Mouse (Mus musculus): ENCODE results near the gene Rd3.

The Rd3 gene

DNA sequence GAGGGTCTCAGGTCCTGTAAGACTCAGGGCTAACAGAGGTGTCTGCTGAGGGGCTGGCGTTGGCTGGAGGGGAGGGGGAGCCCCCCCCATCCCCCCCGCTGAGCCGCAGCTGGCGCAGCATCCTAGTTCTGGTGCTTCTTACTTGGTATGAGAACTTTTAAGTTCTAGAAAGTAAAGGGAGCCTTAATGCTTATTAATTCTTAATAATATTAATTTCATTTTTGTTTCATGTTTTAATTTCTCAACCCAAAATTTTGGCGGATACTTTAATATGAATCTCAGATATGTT, 10.3 kb downstream of the Rd3 start:
- no peak for DNase-seq (ENCODE audit: low read depth, low spot score)
- no peaks in the 10 kb centered on the region for H3K36me3 ChIP-seq (ENCODE audit: control insufficient read depth, insufficient read depth, low read length, poor library complexity, severe bottlenecking)
- no peaks in the 10 kb centered on the region for H3K27me3 ChIP-seq (ENCODE audit: control insufficient read depth, insufficient read depth, low read length, poor library complexity, severe bottlenecking)

DNA sequence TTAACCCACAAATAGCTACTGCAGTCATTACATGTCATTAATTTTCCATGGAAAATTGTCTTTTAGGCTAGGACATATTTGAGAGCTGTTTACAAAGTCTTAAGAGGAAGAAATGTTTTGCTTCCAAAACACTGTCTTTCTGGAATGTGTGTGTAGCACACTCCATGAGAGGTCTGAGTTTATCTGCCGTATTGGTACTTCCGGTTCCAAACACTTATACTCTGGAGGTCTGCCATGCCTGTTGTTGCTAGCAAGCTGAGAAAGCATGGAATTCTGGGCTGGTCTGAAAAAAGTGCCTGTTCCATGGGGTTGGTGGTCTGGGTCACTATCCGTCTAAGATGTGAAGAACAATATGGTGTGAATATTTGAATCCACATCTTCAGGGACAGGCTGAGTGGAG, 11.5 kb downstream of the Rd3 start:
- DNase-seq (ENCODE audit: low read depth, low spot score), result no peak
- no peaks in the 10 kb centered on the region for H3K27me3 ChIP-seq (ENCODE audit: control insufficient read depth, insufficient read depth, low read length, poor library complexity, severe bottlenecking)
- H3K36me3 ChIP-seq (ENCODE audit: control insufficient read depth, insufficient read depth, low read length, poor library complexity, severe bottlenecking), result no peaks in the 10 kb centered on the region

DNA sequence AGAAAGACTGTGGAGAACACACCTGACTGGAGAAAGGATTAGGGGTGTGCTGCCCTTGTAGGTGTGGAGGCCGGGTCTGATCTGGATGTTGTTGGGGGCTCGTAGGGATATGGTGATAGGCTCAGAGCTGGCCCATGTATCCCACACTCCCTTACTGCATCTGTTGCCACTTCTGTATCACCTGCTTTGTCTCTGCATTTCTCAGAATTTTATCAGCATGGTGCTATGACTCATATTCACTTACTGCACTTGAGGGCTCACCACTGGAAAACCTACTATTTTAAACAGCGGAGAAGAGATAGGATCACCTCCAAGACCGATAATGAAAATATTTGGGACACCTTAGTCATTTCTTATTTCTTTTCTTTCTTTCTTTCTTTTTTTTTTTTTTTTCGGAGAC, 11.9 kb downstream of the Rd3 start:
- Histone ChIP-seq H3K36me3 (ENCODE audit: control insufficient read depth, insufficient read depth, low read length, poor library complexity, severe bottlenecking) (no peaks in the 10 kb centered on the region), H3K27me3 (ENCODE audit: control insufficient read depth, insufficient read depth, low read length, poor library complexity, severe bottlenecking) (no peaks in the 10 kb centered on the region)
- no peak for DNase-seq (ENCODE audit: low read depth, low spot score)

DNA sequence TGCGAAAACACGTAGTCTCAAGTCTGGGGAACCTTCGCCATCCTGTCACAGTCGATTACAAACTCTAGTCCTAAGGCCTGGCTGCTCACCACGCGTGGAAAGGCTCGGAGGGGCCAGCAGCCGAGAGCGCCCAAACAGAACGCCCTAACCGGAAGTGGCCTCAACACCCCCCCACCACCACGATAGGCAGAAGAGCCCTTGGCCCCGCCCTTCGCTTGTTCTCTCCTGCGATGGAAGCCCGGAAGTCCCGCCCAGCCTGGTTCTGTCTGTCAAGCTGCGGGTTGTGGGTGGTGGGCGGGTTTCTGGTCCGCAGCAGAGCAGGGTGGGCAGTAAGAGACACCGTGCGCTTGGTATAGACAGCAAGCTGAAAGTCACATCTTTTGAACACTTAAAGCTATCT, 12.8 kb downstream of the Rd3 start:
- Histone ChIP-seq H3K27me3 (ENCODE audit: control insufficient read depth, insufficient read depth, low read length, poor library complexity, severe bottlenecking) (no peaks in the 10 kb centered on the region), H3K36me3 (ENCODE audit: control insufficient read depth, insufficient read depth, low read length, poor library complexity, severe bottlenecking) (no peaks in the 10 kb centered on the region; the same call in 1 of the 2 replicates)
- DNase-seq (ENCODE audit: low read depth, low spot score), result peak; percentile 94

DNA sequence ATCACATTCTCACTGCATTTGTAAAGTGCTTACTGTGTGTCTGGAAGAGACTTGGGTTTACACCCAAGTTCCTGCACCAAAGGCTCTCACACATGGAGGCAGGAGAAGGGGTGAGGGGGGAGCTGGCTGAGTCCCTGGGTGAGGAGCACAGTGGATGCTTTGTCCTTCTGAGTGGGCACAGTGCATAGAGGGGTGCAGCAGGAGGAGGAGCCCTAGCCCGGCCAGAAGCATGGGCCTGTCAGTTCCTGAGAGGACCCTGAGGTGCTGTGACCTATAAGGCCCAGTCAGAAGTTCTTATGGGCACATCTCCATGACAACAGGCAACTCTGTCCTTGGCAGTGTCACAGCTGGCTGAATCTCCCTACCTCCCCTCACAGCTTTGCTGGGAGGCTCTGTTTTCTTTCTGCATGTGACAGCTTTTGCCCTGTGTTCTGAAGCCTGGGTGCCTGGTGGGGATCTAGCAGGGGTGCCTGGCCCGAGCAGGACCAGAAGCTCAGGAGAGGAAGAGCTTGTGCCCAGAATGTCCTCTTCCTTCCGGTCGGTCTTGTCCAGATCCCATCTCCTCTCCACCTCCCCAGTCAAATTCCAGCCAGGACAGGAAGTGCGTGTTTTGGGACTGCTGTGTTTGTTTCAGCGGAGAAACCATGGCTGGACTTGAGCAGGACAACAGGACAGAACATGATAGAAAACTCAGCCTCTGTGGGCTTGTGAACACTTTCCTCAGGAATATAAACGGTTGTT, 15.0 kb downstream of the Rd3 start:
- Histone ChIP-seq H3K36me3 (ENCODE audit: control insufficient read depth, insufficient read depth, low read length, poor library complexity, severe bottlenecking) (peaks cover 2% of the 10 kb centered on the region; the same call in 1 of the 2 replicates), H3K27me3 (ENCODE audit: control insufficient read depth, insufficient read depth, low read length, poor library complexity, severe bottlenecking) (no peaks in the 10 kb centered on the region)
- no peak for DNase-seq (ENCODE audit: low read depth, low spot score)

DNA sequence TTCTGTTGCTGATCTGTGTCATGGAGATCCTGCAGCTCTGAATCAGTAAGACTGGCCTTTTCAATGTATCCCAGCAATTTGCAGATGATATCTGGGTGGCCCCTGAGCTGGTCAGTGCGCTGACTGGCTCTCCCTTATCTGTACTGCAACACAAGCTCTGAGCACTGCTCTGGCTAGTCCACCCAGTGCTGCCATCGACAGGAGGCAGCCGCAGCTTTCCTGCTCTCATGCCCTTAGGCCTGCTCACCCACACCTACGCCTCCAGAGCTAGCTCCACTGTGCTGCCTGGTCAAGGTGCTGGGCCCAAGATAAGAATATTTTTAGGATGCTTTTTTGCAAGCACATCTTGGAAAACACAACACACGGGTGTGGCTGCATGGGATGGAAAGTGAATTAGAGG, 17.3 kb downstream of the Rd3 start:
- H3K27me3 ChIP-seq (ENCODE audit: control insufficient read depth, insufficient read depth, low read length, poor library complexity, severe bottlenecking), result no peaks in the 10 kb centered on the region; the same call in 1 of the 2 replicates
- no peak for DNase-seq (ENCODE audit: low read depth, low spot score)

DNA sequence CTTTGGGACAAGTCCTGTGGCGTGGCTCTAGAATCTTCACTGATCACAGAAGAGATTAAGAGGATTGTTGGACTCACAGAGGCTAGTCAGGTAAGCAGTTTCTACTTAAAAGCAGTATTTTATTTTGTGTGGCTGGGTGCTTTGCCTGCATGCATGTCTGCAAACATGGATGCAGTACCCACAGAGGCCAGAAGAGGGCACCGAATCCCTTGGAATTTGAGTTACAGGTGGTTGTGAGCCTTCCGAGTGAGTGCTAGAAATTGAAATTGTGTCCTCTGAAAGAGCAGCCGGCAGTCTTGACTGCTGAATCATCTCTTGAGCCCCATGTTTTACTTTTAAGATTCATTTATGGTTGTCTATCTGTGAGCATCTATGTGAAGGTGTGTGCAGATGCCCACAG, 18.3 kb downstream of the Rd3 start:
- peak; percentile 79 for DNase-seq (ENCODE audit: low read depth, low spot score)
- Histone ChIP-seq H3K27me3 (ENCODE audit: control insufficient read depth, insufficient read depth, low read length, poor library complexity, severe bottlenecking) (no peaks in the 10 kb centered on the region; the same call in 1 of the 2 replicates), H3K36me3 (ENCODE audit: control insufficient read depth, insufficient read depth, low read length, poor library complexity, severe bottlenecking) (peaks cover 20% of the 10 kb centered on the region)

More for the DNA sequence above, 17.3 kb downstream of the Rd3 start:
- H3K36me3 ChIP-seq (ENCODE audit: control insufficient read depth, insufficient read depth, low read length, poor library complexity, severe bottlenecking), result peaks cover 15% of the 10 kb centered on the region

DNA sequence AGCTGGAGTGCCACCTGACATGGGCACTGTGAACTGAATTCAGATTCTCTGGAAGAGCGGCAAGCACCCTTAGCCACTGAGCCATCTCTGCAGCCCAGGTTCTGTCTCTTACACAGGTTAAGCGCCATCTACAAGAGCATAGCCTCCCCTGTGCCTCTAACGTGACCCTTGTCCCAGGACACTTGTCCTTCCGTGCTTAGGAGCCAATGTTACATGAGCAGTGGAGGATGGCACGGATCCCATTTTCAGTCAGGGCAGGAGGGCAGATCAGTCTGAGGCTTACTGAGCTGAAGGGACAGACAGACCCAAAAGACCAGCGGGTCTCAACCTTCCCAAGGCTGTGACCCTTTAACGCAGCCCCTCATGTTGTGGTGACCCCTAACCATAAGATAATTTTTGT, 18.7 kb downstream of the Rd3 start:
- no peaks in the 10 kb centered on the region; the same call in 1 of the 2 replicates for H3K27me3 ChIP-seq (ENCODE audit: control insufficient read depth, insufficient read depth, low read length, poor library complexity, severe bottlenecking)
- no peak for DNase-seq (ENCODE audit: low read depth, low spot score)
- H3K36me3 ChIP-seq (ENCODE audit: control insufficient read depth, insufficient read depth, low read length, poor library complexity, severe bottlenecking), result peaks cover 24% of the 10 kb centered on the region

DNA sequence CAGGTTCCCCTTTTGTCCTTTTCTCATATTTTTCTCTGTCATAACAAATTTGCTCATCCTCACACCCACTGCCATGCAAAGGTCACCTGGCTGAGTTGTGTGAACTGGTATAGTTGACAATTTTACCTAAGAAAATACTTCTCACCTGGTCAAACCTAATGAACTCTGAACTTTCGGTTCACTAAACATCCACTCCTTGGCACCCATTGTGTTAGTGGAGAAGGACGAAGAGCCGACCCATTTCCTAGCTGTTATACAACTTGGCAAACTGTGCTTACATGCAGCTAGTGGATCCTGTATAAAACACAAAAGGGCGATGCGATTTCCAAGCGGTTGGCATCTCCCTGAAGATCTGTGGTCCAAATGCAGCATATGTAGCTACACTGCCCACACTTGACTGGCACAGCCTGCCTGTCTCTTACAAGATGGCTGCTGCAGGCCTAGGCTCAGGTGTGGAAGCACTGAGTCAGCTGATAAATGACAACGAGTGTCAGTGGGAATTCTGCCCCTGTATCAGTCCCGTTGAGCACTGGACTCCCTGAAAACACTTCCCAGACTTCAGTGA, 19.5 kb downstream of the Rd3 start:
- DNase-seq (ENCODE audit: low read depth, low spot score), result no peak
- H3K36me3 ChIP-seq (ENCODE audit: control insufficient read depth, insufficient read depth, low read length, poor library complexity, severe bottlenecking), result peaks cover 24% of the 10 kb centered on the region
- no peaks in the 10 kb centered on the region; the same call in 1 of the 2 replicates for H3K27me3 ChIP-seq (ENCODE audit: control insufficient read depth, insufficient read depth, low read length, poor library complexity, severe bottlenecking)

DNA sequence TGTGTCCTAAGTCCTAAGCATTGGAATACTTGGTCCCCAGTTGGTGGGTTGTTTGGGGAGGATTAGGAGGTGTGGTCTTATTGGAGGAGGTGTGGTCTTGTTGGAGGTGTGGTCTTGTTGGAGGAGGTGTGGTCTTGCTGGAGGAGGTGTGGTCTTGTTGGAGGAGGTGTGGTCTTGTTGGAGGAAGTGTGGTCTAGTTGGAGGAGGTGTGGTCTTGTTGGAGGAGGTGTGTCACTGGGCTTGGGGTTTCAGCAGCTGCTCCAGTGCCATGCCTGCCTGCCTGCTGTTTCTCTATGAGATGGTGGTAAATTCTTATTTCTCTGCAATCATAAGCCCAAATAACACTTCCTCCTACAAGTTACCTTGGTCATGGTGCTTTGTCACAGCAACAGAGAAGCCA, 21.9 kb downstream of the Rd3 start:
- peak; percentile 52 for DNase-seq (ENCODE audit: low read depth, low spot score)

More for the DNA sequence above, 21.9 kb downstream of the Rd3 start:
- Histone ChIP-seq H3K36me3 (ENCODE audit: control insufficient read depth, insufficient read depth, low read length, poor library complexity, severe bottlenecking) (peaks cover 24% of the 10 kb centered on the region), H3K27me3 (ENCODE audit: control insufficient read depth, insufficient read depth, low read length, poor library complexity, severe bottlenecking) (no peaks in the 10 kb centered on the region; the same call in 1 of the 2 replicates)

Data from splenic B cell, adult 2 months (primary cell).